Mouse (Mus musculus): ENCODE data around the gene Mylk. TPM values are rescaled to one million over a fixed set of nuclear protein-coding genes. Genes with fewer than 3 reads are reported as not detected.

Mylk gene
- total and polyA plus RNA-seq, 3 experiments = 28.3 to 42.3 (median 32.9) TPM

GRCm38 (mm10) chr16:34976630-34977029 is 231.6 kb downstream of the Mylk start:
- Histone ChIP-seq H3K27me3 (ENCODE audit: control insufficient read depth, insufficient read depth, low read length) (no peaks in the 10 kb centered on the region), H3K4me3 (no peak overlapping the region), H3K27ac (no peak overlapping the region), H3K4me1 (ENCODE audit: control insufficient read depth, insufficient read depth, low read length) (no peaks in the 10 kb centered on the region), H3K36me3 (ENCODE audit: control insufficient read depth, insufficient read depth, low read length) (no peaks in the 10 kb centered on the region), H3K9ac (ENCODE audit: low read depth, low read length) (no peak overlapping the region), H3K79me2 (replicated peaks; ENCODE audit: control insufficient read depth, insufficient read depth, low read length) (no peaks in the 10 kb centered on the region)
- no peak for DNase-seq
- TF ChIP-seq POLR2A (IDR thresholded peaks at IDR 0.05; ENCODE audit: insufficient read depth, low read depth, low read length) (no peak), EP300 (IDR thresholded peaks at IDR 0.05; ENCODE audit: insufficient read depth, low read depth, low read length) (no peak), CTCF (IDR thresholded peaks at IDR 0.05) (peak; percentile 59)
- 85% methylated on average over 13 of the region's 13 CpGs for WGBS
- intact Hi-C loops (cut with DNase I) = no loop called here

- Histone ChIP-seq H3K36me3 (ENCODE audit: control insufficient read depth, insufficient read depth, low read length) (no peaks in the 10 kb centered on the region), H3K27ac (no peak overlapping the region), H3K79me2 (replicated peaks; ENCODE audit: control insufficient read depth, insufficient read depth, low read length) (no peaks in the 10 kb centered on the region), H3K27me3 (ENCODE audit: control insufficient read depth, insufficient read depth, low read length) (no peaks in the 10 kb centered on the region), H3K4me3 (no peak overlapping the region), H3K4me1 (ENCODE audit: control insufficient read depth, insufficient read depth, low read length) (no peaks in the 10 kb centered on the region), H3K9ac (ENCODE audit: low read depth, low read length) (no peak overlapping the region)
- intact Hi-C loops (cut with DNase I) = no loop called here
- no peak for TF ChIP-seq EP300 (IDR thresholded peaks at IDR 0.05; ENCODE audit: insufficient read depth, low read depth, low read length)
- no peak for TF ChIP-seq POLR2A (IDR thresholded peaks at IDR 0.05; ENCODE audit: insufficient read depth, low read depth, low read length)
- no peak for TF ChIP-seq CTCF (IDR thresholded peaks at IDR 0.05)
- no peak for DNase-seq
- 90% methylated on average over 7 of the region's 7 CpGs for WGBS
These were observed 233.0 kb downstream of the Mylk start for GRCm38 (mm10) chr16:34978018-34978417.

DNA sequence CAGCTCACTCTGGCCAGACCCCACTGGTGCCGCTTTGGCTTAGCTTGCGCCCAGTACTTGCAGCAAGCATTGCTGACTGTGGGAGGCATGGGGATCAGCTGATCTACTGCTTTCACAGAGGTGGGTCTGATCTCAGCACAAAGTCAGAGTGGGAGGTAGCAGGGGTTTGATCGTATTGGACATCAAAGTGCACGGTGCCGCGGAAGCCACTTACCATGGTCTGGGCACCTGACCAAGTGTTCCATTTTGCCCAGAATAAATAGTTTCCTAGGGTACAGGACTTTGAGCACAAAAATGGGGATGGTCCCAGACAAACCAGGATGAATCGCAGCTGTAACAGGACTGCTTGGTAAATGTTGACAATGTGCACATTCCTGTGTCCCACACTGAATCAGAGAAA is 236.0 kb downstream of the Mylk start:
- Histone ChIP-seq H3K27ac (no peak overlapping the region), H3K4me3 (no peak overlapping the region), H3K27me3 (ENCODE audit: control insufficient read depth, insufficient read depth, low read length) (no peaks in the 10 kb centered on the region), H3K36me3 (ENCODE audit: control insufficient read depth, insufficient read depth, low read length) (no peaks in the 10 kb centered on the region), H3K4me1 (ENCODE audit: control insufficient read depth, insufficient read depth, low read length) (no peaks in the 10 kb centered on the region), H3K79me2 (replicated peaks; ENCODE audit: control insufficient read depth, insufficient read depth, low read length) (no peaks in the 10 kb centered on the region), H3K9ac (ENCODE audit: low read depth, low read length) (no peak overlapping the region)
- no peak for TF ChIP-seq EP300 (IDR thresholded peaks at IDR 0.05; ENCODE audit: insufficient read depth, low read depth, low read length)
- no peak for TF ChIP-seq CTCF (IDR thresholded peaks at IDR 0.05)
- no peak for TF ChIP-seq POLR2A (IDR thresholded peaks at IDR 0.05; ENCODE audit: insufficient read depth, low read depth, low read length)
- WGBS = 78% methylated on average over 7 of the region's 7 CpGs
- no peak for DNase-seq
- intact Hi-C loops (cut with DNase I) = no loop called here

DNA sequence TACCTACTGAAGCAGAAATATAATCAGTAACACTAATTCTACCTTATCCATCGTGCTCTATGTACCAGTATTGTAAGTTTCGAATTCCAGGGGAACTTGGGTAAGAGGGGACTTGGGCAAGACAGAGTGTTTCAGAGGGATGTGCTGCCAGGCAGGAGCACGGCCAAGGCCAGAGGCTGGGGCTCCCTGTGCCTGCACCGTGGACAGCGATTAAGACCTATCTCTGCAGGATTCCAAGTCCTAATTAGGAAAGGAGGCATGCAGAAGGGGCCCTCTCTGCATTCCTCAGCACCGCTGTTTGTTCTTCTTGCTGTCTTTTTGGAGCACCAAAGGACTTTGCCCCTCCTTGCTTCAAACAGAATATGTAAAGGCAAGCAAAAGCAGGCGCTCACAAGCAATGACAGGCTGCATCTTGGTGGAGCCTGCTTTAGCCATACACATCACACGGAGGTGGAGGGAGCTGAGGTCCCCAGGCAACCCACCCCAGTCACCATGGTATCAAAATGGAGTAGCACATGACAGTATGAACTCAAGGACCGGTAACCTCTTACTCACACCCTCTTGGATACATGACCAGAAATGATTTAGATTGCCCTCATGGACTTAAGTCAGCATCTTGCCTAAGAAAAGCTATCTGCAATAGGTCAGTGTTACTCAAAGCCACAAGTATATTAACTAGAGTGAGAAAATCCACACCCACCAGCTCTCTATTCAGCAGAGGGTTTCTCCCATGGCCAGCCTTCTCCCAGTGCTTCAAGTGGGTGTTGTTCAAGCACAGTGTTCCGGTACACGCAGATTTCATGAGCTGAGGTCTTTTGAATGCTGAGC is 239.4 kb downstream of the Mylk start:
- no peaks in the 10 kb centered on the region for H3K79me2 ChIP-seq (replicated peaks; ENCODE audit: control insufficient read depth, insufficient read depth, low read length)
- H3K4me1 ChIP-seq (ENCODE audit: control insufficient read depth, insufficient read depth, low read length) = no peaks in the 10 kb centered on the region
- WGBS = 64% methylated on average over 11 of the region's 11 CpGs
- H3K4me3 ChIP-seq = no peak overlapping the region
- no peak for TF ChIP-seq CTCF (IDR thresholded peaks at IDR 0.05)
- no peak for TF ChIP-seq EP300 (IDR thresholded peaks at IDR 0.05; ENCODE audit: insufficient read depth, low read depth, low read length)
- no peak for TF ChIP-seq POLR2A (IDR thresholded peaks at IDR 0.05; ENCODE audit: insufficient read depth, low read depth, low read length)
- H3K27ac ChIP-seq = no peak overlapping the region
- intact Hi-C loops (cut with DNase I) = no loop called here
- no peaks in the 10 kb centered on the region for H3K27me3 ChIP-seq (ENCODE audit: control insufficient read depth, insufficient read depth, low read length)
- no peak overlapping the region for H3K9ac ChIP-seq (ENCODE audit: low read depth, low read length)
- H3K36me3 ChIP-seq (ENCODE audit: control insufficient read depth, insufficient read depth, low read length) = no peaks in the 10 kb centered on the region
- DNase-seq = no peak

DNA sequence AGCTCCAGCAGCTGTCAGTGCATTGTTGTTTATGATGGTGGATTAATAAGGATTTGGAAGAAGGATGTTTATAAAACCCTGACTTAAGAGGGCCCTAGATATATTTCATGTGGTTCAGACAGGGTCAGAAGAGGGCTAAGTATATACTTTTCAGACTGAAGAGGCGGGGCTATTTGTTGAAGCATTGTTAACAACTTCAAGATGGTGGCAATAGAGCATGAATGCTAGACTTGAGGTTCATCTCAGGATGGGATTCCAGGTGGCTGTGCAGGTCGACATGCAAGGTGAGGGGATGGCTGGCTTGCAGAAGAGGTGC is 240.0 kb downstream of the Mylk start:
- Histone ChIP-seq H3K4me1 (ENCODE audit: control insufficient read depth, insufficient read depth, low read length) (no peaks in the 10 kb centered on the region), H3K36me3 (ENCODE audit: control insufficient read depth, insufficient read depth, low read length) (no peaks in the 10 kb centered on the region), H3K27me3 (ENCODE audit: control insufficient read depth, insufficient read depth, low read length) (no peaks in the 10 kb centered on the region), H3K9ac (ENCODE audit: low read depth, low read length) (no peak overlapping the region), H3K79me2 (replicated peaks; ENCODE audit: control insufficient read depth, insufficient read depth, low read length) (no peaks in the 10 kb centered on the region), H3K4me3 (no peak overlapping the region), H3K27ac (no peak overlapping the region)
- intact Hi-C loops (cut with DNase I) = no loop called here
- 88% methylated on average over 2 of the region's 2 CpGs for WGBS
- TF ChIP-seq EP300 (IDR thresholded peaks at IDR 0.05; ENCODE audit: insufficient read depth, low read depth, low read length) (no peak), POLR2A (IDR thresholded peaks at IDR 0.05; ENCODE audit: insufficient read depth, low read depth, low read length) (no peak), CTCF (IDR thresholded peaks at IDR 0.05) (no peak)
- no peak for DNase-seq

DNA sequence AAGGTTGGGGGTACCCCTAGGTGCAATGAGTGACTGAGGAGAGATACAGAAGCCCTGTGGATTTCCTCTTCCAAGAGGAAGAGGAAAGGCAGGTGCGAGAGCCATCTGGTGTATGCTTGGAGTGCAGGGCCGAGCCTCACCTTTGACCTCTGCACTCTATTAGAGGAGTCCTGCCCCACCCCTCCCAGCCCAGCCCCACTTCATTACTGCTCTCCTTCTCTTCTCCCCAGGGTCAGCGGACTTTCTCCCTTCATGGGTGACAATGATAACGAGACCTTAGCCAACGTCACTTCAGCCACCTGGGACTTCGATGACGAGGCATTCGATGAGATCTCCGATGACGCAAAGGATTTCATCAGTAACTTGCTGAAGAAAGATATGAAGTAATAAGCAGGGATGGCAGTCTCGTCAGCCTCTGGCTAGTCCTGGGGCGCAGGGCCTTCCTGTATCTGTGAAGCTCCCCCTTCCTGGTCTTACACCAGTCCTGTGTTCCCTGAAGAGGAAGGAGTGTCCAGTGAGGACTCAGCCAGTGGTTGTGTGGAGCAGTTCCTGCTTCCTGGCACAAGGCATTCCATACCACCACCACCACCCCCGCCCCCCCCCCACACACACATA is 241.3 kb downstream of the Mylk start:
- H3K4me1 ChIP-seq (ENCODE audit: control insufficient read depth, insufficient read depth, low read length) = no peaks in the 10 kb centered on the region
- H3K4me3 ChIP-seq = no peak overlapping the region
- no peaks in the 10 kb centered on the region for H3K79me2 ChIP-seq (replicated peaks; ENCODE audit: control insufficient read depth, insufficient read depth, low read length)
- no peaks in the 10 kb centered on the region for H3K36me3 ChIP-seq (ENCODE audit: control insufficient read depth, insufficient read depth, low read length)
- H3K27me3 ChIP-seq (ENCODE audit: control insufficient read depth, insufficient read depth, low read length) = no peaks in the 10 kb centered on the region
- H3K27ac ChIP-seq = no peak overlapping the region
- DNase-seq = no peak
- WGBS = 88% methylated on average over 13 of the region's 13 CpGs
- H3K9ac ChIP-seq (ENCODE audit: low read depth, low read length) = no peak overlapping the region
- intact Hi-C loops (cut with DNase I) = no loop called here
- TF ChIP-seq CTCF (IDR thresholded peaks at IDR 0.05) (no peak), EP300 (IDR thresholded peaks at IDR 0.05; ENCODE audit: insufficient read depth, low read depth, low read length) (no peak), POLR2A (IDR thresholded peaks at IDR 0.05; ENCODE audit: insufficient read depth, low read depth, low read length) (no peak)
